Mouse (Mus musculus): ENCODE data around the gene Spag6l. TPM values are rescaled to one million over a fixed set of nuclear protein-coding genes. Genes with fewer than 3 reads are reported as not detected.

Spag6l gene
- polyA plus RNA-seq, 1 experiment from 2014 or later = 2.2 TPM

- Histone ChIP-seq H3K4me3 (ENCODE audit: low read depth, low read length) (no peak overlapping the region), H3K9ac (ENCODE audit: low read length) (no peak overlapping the region), H3K9me3 (ENCODE audit: control insufficient read depth, low read length) (no peaks in the 10 kb centered on the region), H3K36me3 (ENCODE audit: control insufficient read depth, insufficient read depth, low read length) (no peaks in the 10 kb centered on the region), H3K27me3 (ENCODE audit: control insufficient read depth, insufficient read depth, low read length) (no peaks in the 10 kb centered on the region), H3K4me2 (no peak overlapping the region), H3K4me1 (ENCODE audit: control insufficient read depth, insufficient read depth, low read length) (no peaks in the 10 kb centered on the region), H3K27ac (ENCODE audit: low read depth, low read length) (no peak overlapping the region)
- no peak for DNase-seq (ENCODE audit: low spot score, missing footprints)
- ATAC-seq (ENCODE audit: low FRiP score) = no peak
- 88% methylated on average over 2 of the region's 2 CpGs for WGBS
These were observed 22.9 kb downstream of the Spag6l start for GRCm38 (mm10) chr16:16806325-16806724.

Other genes starting within 250 kb of the Spag6l start
- gene Fgd4, start 228.9 kb downstream of the Spag6l start, polyA plus RNA-seq (2014; fragmentation: Nextera tagmentation; extraction: Ambion mirVana) = 15.9 and 20.9 TPM in 2 replicates
- not detected in 2 replicates for gene Olfr19, start 153.1 kb downstream of the Spag6l start, polyA plus RNA-seq (2014; fragmentation: Nextera tagmentation; extraction: Ambion mirVana)
- gene Igll1, start 34.5 kb upstream of the Spag6l start, polyA plus RNA-seq (2014; fragmentation: Nextera tagmentation; extraction: Ambion mirVana) = not detected in 2 replicates
- 50.0 and 56.7 TPM in 2 replicates for gene Top3b, start 41.3 kb upstream of the Spag6l start, polyA plus RNA-seq (2014; fragmentation: Nextera tagmentation; extraction: Ambion mirVana)
- gene Vpreb1, start 41.4 kb upstream of the Spag6l start, polyA plus RNA-seq (2014; fragmentation: Nextera tagmentation; extraction: Ambion mirVana) = 0.96 and 1.5 TPM in 2 replicates
- gene Ppm1f, start 67.0 kb upstream of the Spag6l start, polyA plus RNA-seq (2014; fragmentation: Nextera tagmentation; extraction: Ambion mirVana) = 16.9 TPM in 2 replicates
- 198 and 214 TPM in 2 replicates for gene Mapk1, start 153.9 kb upstream of the Spag6l start, polyA plus RNA-seq (2014; fragmentation: Nextera tagmentation; extraction: Ambion mirVana)
- 123 and 127 TPM in 2 replicates for gene Ypel1, start 240.2 kb upstream of the Spag6l start, polyA plus RNA-seq (2014; fragmentation: Nextera tagmentation; extraction: Ambion mirVana)

Measured in midbrain, embryonic 11.5 days (tissue).